Mouse (Mus musculus): ENCODE data around the gene Rcn2.
"Not testable (repeated sequence)": the region's sequence is repeated elsewhere in the genome, so short reads cannot be mapped to it uniquely, and the experiment has no call there.

Gene Rcn2

GRCm38 (mm10) chr9:56041372-56042180 is at the start of gene Rcn2:
TSS of gene Rcn2 (plus strand) at chr9:56041845.
- peak; percentile 57 for DNase-seq (ENCODE audit: extremely low spot score, low read depth, low spot score)

GRCm38 (mm10) chr9:56004679-56005078 is 37.0 kb upstream of the Rcn2 start:
- not testable (repeated sequence) for DNase-seq (ENCODE audit: extremely low spot score, low read depth, low spot score)

- no peak for DNase-seq (ENCODE audit: extremely low spot score, low read depth, low spot score)
These were observed 31.2 kb upstream of the Rcn2 start, which contains the start of gene 4930563M21Rik for GRCm38 (mm10) chr9:56010450-56010849. TSS of gene 4930563M21Rik (minus strand) at chr9:56010550.

- no peak for DNase-seq (ENCODE audit: extremely low spot score, low read depth, low spot score)
These were observed 16.9 kb upstream of the Rcn2 start for GRCm38 (mm10) chr9:56024772-56025171.

GRCm38 (mm10) chr9:56027292-56027691 is 14.4 kb upstream of the Rcn2 start:
- DNase-seq (ENCODE audit: extremely low spot score, low read depth, low spot score), result no peak

- DNase-seq (ENCODE audit: extremely low spot score, low read depth, low spot score), result no peak
These were observed 9.4 kb upstream of the Rcn2 start for GRCm38 (mm10) chr9:56032219-56032618.

GRCm38 (mm10) chr9:56042181-56042621 is 556 bp downstream of the Rcn2 start:
- peak; percentile 46 for DNase-seq (ENCODE audit: extremely low spot score, low read depth, low spot score)

- no peak for DNase-seq (ENCODE audit: extremely low spot score, low read depth, low spot score)
These were observed 12.2 kb downstream of the Rcn2 start for GRCm38 (mm10) chr9:56053796-56054195.

GRCm38 (mm10) chr9:56056147-56056546 is 14.5 kb downstream of the Rcn2 start:
- no peak for DNase-seq (ENCODE audit: extremely low spot score, low read depth, low spot score)

GRCm38 (mm10) chr9:56062336-56062735 is 20.7 kb downstream of the Rcn2 start:
- no peak for DNase-seq (ENCODE audit: extremely low spot score, low read depth, low spot score)

DNA sequence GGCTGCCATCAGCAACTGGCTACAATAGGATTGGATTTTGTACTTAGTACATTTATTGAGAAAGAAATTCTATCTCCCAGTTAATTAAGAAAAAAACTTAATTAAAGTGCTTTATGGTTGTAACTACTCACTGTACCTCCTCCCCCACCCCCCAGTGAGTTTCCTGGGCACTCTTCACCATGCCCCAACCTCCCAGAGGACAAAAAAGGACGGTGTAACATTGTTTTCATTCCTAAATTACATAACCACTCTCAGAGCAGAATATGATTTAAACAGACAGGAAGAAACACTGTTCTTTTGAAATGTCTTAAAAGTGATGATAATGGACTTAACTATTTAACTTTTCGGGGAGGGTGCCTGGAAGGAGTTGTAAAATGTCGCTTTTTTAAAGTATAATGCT is 23.4 kb downstream of the Rcn2 start:
- no peak for DNase-seq (ENCODE audit: extremely low spot score, low read depth, low spot score)

DNA sequence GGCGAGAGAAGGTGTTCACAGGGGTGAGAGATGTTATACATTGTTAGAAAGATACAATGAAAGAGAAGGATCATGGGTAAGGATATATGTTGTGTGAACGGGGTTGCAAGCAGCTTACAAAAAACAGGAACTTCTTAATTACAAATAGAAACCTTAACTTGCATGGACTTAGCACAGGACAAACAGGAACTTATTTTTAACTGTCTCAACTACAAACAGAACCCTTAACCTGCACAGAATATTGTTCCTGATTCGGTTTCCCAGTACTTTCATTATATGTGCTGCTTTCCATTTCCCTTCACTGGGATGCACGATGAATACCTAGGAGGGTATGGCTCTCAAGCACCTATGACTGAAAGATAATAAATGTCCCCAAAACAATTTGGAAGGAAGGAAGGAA is 26.3 kb downstream of the Rcn2 start:
- no peak for DNase-seq (ENCODE audit: extremely low spot score, low read depth, low spot score)

DNA sequence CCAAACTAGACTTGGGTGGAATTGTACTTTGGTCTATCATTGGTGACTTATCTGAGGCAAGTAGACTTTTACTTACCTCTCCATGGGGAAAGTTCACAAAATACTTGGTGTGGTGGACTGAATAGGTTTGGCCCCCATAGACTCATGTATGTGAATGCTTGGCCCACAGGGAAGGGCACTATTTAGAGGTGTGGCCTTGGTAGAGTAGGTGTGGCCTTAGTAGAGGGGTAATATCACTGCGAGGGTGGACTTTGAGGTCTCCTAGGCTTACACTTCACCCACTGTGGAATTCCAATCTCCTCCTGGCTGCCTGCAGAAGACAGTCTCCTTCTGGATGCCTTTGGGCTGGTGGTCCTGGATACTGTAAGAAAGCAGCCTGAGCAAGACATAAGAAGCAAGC is 27.0 kb downstream of the Rcn2 start:
- DNase-seq (ENCODE audit: extremely low spot score, low read depth, low spot score), result no peak

- no peak for DNase-seq (ENCODE audit: extremely low spot score, low read depth, low spot score)
These were observed 31.2 kb downstream of the Rcn2 start for GRCm38 (mm10) chr9:56072861-56073260.

DNA sequence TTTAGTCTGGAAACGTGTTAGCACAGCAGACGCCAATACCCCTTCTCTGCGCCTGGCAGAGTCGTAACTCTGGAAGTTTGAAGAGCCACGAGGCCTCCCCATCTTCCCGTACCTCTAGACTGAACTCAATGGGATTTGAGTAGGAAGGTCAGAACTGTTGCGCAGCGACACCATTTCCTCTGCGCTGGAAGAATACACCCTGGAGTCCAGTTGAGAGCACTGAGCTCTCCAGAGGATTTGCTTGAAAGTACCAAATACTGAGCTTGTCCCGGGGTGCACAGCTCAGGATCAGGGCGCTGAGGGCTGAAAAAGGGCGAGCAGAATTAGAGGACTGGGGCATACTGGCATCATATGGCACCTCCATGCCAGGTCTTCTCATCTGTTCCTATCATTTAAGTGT is 33.2 kb downstream of the Rcn2 start:
- DNase-seq (ENCODE audit: extremely low spot score, low read depth, low spot score), result no peak

GRCm38 (mm10) chr9:56075264-56075663 is 33.6 kb downstream of the Rcn2 start:
- DNase-seq (ENCODE audit: extremely low spot score, low read depth, low spot score), result peak; percentile 77

DNA sequence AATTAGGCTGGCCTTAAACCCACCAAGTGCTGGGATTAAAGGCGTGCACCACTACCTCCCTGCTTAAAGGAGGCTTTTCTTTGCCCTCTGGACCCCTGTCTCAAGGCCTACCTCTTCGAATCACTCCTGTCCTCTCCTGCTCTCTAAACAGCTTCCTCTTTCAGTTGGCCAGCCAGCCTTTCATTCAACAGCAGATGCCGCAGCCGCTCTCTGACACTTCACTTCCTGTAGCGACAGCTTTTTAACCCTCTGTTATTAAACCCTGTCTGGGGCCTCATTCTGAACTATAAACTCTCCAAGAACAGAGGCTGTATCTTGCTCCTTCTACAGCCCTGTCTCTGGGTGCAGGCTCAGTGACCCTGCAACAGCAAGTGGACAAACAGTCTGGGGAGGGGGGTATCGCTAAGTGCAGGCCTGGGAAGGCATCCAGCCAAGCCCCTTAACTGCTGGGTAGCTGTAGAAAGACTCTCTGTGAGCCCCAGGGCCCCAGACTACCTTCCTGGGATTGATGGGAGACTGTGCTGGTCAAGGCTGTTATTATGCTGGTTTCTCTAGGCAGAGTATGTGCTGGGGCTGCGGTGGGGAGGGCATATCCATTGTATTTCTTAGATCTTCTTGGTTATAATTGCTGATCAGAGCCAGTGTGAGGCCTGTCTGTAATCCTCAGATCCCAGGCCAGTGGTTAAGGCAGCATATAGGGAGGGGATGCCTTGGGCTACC is 34.4 kb downstream of the Rcn2 start:
- DNase-seq (ENCODE audit: extremely low spot score, low read depth, low spot score), result no peak

DNA sequence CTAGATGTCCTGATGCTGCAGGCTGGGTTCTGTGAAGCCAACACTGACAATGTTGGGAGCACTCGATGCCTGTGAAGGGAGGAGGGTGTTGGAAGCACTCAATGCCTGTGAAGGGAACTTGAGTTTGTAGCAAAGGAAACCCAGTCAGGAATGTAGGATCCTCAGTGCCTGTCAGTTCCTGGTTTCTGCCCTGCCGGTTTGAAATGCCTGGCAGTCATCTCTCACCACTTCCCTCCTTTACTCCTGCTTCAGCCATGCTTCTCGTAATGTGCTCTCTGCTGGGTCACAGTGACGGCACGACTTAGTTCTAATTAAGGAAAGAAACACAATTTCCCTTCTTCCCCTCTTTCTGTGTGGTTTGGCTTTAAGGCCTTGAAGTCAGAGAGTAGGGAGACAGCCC is 37.9 kb downstream of the Rcn2 start:
- no peak for DNase-seq (ENCODE audit: extremely low spot score, low read depth, low spot score)

- DNase-seq (ENCODE audit: extremely low spot score, low read depth, low spot score), result no peak
These were observed 44.9 kb downstream of the Rcn2 start for GRCm38 (mm10) chr9:56086524-56086923.

DNA sequence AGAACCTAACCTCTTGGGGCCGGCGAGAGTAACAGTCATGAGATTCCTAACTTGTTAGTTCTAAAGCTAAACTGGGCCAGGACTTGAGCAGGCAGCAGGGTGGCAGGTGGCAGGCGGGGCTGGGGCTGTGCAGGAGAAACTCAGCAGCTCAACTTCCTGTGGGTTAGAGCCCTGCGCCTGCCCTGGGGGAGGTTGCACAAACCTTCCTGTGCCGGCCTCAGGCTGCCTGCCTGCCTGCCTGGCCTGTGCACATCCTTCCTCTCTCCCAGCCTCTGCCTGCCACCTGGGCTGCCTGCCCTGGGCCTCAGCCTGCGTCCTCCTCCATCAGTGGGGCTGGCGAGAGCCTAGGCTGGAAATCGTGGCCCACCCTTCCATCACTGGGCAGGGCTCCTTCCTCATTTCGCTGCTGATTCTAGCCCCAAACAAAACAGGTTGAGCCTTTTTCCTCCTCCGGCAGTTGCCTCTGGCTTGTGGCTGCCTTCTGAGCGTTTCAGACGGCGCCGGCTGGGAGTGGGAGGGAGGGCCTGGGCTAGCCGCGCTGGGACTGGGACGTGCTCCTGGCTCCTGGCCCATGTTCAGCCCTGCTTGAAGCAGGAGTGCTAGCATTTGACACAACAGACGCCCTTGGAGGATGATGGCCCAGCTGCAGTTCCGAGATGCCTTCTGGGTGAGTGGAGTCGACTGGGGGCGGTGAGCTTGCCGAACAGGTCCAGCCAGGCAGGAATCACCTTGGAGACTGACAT is 48.3 kb downstream of the Rcn2 start, which contains the start of gene Pstpip1:
Gene Pstpip1 (plus strand): TSS at position 185 of the 743 bp plus-strand sequence.
- DNase-seq (ENCODE audit: extremely low spot score, low read depth, low spot score), result no peak

GRCm38 (mm10) chr9:56090546-56091225 is 49.0 kb downstream of the Rcn2 start:
- DNase-seq (ENCODE audit: extremely low spot score, low read depth, low spot score), result no peak

Measured in hindlimb bud, embryonic 11.5 days (tissue).